Mouse (Mus musculus) E14TG2a.4 (cell line): ENCODE data around the gene Pdcd11.

Experiments used
- CTCF ChIP-seq: conservative IDR thresholded peaks from 2 replicates; pipeline ENCODE4 v1.5.1; 2014; ENCODE audit warnings: low read length
- NANOG ChIP-seq: IDR thresholded peaks from 2 replicates; pipeline ENCODE4 v1.6.1; 2014; ENCODE audit warnings: borderline replicate concordance, low read length, mixed read lengths
- POU5F1 ChIP-seq: IDR thresholded peaks from 2 replicates; pipeline ENCODE4 v1.6.1; 2014; ENCODE audit warnings: low read length, borderline replicate concordance

DNA sequence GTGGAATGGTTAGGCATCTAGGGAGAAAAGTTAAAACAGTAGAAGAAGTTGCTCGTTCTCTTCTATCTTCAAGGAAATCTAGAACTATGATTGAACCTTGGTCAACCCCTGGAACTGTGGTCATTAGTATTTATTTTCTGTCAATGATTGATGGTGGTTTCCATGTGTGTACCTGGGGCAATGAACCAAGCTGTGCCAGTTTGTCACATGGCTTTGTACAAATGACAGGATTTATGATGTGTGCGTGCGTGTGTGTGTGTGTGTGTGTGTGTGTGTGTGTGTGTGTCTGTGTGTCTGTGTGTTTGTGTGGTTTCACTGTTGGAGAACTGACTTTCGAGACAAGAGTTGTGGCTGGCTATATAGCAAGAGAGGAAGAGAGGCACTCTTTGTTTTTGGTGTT lies 37.1 kb upstream of the Pdcd11 start:
- TF ChIP-seq CTCF (no peak), POU5F1 (no peak), NANOG (no peak)
